8 mouse cellular contexts compared by ENCODE assay signal in the genomic region with DNA sequence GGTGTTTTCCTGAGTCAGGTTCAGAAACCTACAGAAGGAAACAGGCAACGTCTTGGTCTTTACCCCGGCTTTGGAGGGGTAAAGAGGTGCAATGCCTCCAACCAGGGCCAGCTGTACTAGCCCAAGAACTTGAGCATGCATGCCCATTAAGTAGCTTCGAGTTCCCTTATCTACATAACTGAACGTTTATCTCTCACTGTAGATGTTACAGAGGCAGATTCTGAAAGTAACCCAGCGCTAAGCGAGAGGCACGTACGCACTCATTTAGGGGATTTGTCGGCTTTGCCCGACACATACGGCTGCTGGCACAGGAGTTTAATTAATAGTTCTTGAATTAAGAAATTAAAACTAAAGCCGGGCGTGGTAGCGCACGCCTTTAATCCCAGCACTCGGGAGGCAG. TPM values are rescaled to one million over a fixed set of nuclear protein-coding genes. Genes with fewer than 3 reads are reported as not detected.
DNase-seq lines count a peak whose midpoint lies in the region; ATAC-seq and TF ChIP-seq lines count a peak whose summit lies in the region.

No protein-coding gene starts in this region.

- TF ChIP-seq CTCF in lung, adult 2 months (IDR thresholded peaks at IDR 0.05; ENCODE audit: insufficient read depth, low read length), result no peak

- DNase-seq in lung, adult 2 months, result no peak
- no peak for DNase-seq in lung, postnatal 10 days
- DNase-seq in c-Kit-positive CD71-positive TER-119-positive erythroid progenitor cells, embryonic 14.5 days (ENCODE audit: low spot score), result peak; percentile 15
- DNase-seq in cerebellum, adult 9-11 months, result no peak
- no peak for DNase-seq in cerebellum, adult 8-10 months
- DNase-seq in cerebellum, postnatal 14 days, result no peak

- peak overlapping the region; percentile 76 for H3K9ac ChIP-seq in intestine, embryonic 16.5 days (ENCODE audit: low read depth, low read length)
- peak overlapping the region; percentile 85 for H3K9ac ChIP-seq in neural tube, embryonic 13.5 days

- H3K36me3 ChIP-seq in intestine, embryonic 16.5 days (ENCODE audit: control insufficient read depth, insufficient read depth, low read length), result no peaks in the 10 kb centered on the region
- H3K36me3 ChIP-seq in neural tube, embryonic 13.5 days, result no peaks in the 10 kb centered on the region

- peak overlapping the region; percentile 65 for H3K4me3 ChIP-seq in lung, adult 2 months (replicated peaks; ENCODE audit: extremely low read depth, low read depth, low read length)
- peak overlapping the region; percentile 73 for H3K4me3 ChIP-seq in intestine, embryonic 16.5 days (ENCODE audit: low read length)
- peak overlapping the region; percentile 72 for H3K4me3 ChIP-seq in neural tube, embryonic 13.5 days

- ATAC-seq in intestine, embryonic 16.5 days, result peak; percentile 11
- ATAC-seq in neural tube, embryonic 13.5 days (ENCODE audit: low read depth), result peak; percentile 1; the same call in 1 of the 2 replicates

- H3K27me3 ChIP-seq in intestine, embryonic 16.5 days (replicated peaks; ENCODE audit: control insufficient read depth, insufficient read depth, low read length), result no peaks in the 10 kb centered on the region
- H3K27me3 ChIP-seq in neural tube, embryonic 13.5 days, result no peaks in the 10 kb centered on the region

- H3K4me1 ChIP-seq in lung, adult 2 months (ENCODE audit: control insufficient read depth, insufficient read depth, low read length), result no peaks in the 10 kb centered on the region; the same call in 1 of the 2 replicates
- H3K4me1 ChIP-seq in intestine, embryonic 16.5 days (ENCODE audit: control insufficient read depth, insufficient read depth, low read length), result 0 out of 2 replicates have a peak, but pooled peaks cover 2% of the 10 kb centered on the region
- peaks cover 28% of the 10 kb centered on the region for H3K4me1 ChIP-seq in neural tube, embryonic 13.5 days (replicated peaks)

- H3K27ac ChIP-seq in intestine, embryonic 16.5 days (ENCODE audit: low read length), result peak overlapping the region; percentile 84; the same call in 1 of the 2 replicates
- H3K27ac ChIP-seq in neural tube, embryonic 13.5 days (replicated peaks), result peak overlapping the region; percentile 93; the same call in 1 of the 2 replicates

- peak overlapping the region; percentile 63 for H3K4me2 ChIP-seq in intestine, embryonic 16.5 days (ENCODE audit: low read depth, low read length)
- peak overlapping the region; percentile 71 for H3K4me2 ChIP-seq in neural tube, embryonic 13.5 days

- H3K9me3 ChIP-seq in intestine, embryonic 16.5 days (ENCODE audit: control insufficient read depth, low read length), result no peaks in the 10 kb centered on the region
- H3K9me3 ChIP-seq in neural tube, embryonic 13.5 days, result no peaks in the 10 kb centered on the region

- 4% methylated on average over 16 of the region's 16 CpGs for WGBS in lung, adult 2 months
- 12% methylated on average over 16 of the region's 16 CpGs for WGBS in intestine, embryonic 16.5 days
- WGBS in neural tube, embryonic 13.5 days, result 28% methylated on average over 16 of the region's 16 CpGs

- no peak for TF ChIP-seq POLR2A in lung, adult 2 months (IDR thresholded peaks at IDR 0.05; ENCODE audit: borderline replicate concordance, extremely low read depth, low read depth, low read length)

RNA-seq across cellular contexts. Expression of gene Prpf40b, which starts 0.6 kb away (rescaled TPM):
- 68.1 and 76.5 TPM in 2 replicates for polyA plus RNA-seq in lung, adult 2 months (2012; rRNA removed)
- 29.8 and 34.8 TPM in 2 replicates for polyA plus RNA-seq in intestine, embryonic 16.5 days (2015; fragmentation: Nextera tagmentation; extraction: Ambion mirVana)
- 90.1 and 101 TPM in 2 replicates for polyA plus RNA-seq in neural tube, embryonic 13.5 days (2015; fragmentation: Nextera tagmentation; extraction: Ambion mirVana)

RNA-seq across cellular contexts. Expression of gene Fam186b, which starts 1.4 kb away (rescaled TPM):
- polyA plus RNA-seq in lung, adult 2 months (2012; rRNA removed), result 0.05 TPM in 1 of 2 replicates, not detected in the other
- polyA plus RNA-seq in intestine, embryonic 16.5 days (2015; fragmentation: Nextera tagmentation; extraction: Ambion mirVana), result 0.24 TPM in 1 of 2 replicates, not detected in the other
- polyA plus RNA-seq in neural tube, embryonic 13.5 days (2015; fragmentation: Nextera tagmentation; extraction: Ambion mirVana), result 0.52 and 0.54 TPM in 2 replicates

RNA-seq across cellular contexts. Expression of gene Mcrs1, which starts 42.5 kb away (rescaled TPM):
- 59.2 and 65.6 TPM in 2 replicates for polyA plus RNA-seq in lung, adult 2 months (2012; rRNA removed)
- 124 and 128 TPM in 2 replicates for polyA plus RNA-seq in intestine, embryonic 16.5 days (2015; fragmentation: Nextera tagmentation; extraction: Ambion mirVana)
- polyA plus RNA-seq in neural tube, embryonic 13.5 days (2015; fragmentation: Nextera tagmentation; extraction: Ambion mirVana), result 168 and 181 TPM in 2 replicates
